Mouse (Mus musculus) cortical plate, adult 2 months (tissue): ENCODE data around the gene Cd1d1.

Source experiments
- CTCF ChIP-seq: fragments of 200-500 bp; IDR thresholded peaks from 2 replicates; pipeline ENCODE4 v1.5.1; 2011; ENCODE audit warnings: mild to moderate bottlenecking, control low read depth, low read length; ENCODE audit not compliant: insufficient read depth; ENCODE audit errors: extremely low read depth
- POLR2A ChIP-seq: fragments of 200-500 bp; IDR thresholded peaks from 2 replicates; pipeline ENCODE4 v1.6.1; 2011; ENCODE audit warnings: mild to moderate bottlenecking, low read length, control low read depth; ENCODE audit not compliant: insufficient read depth; ENCODE audit errors: extremely low read depth

- no peak for TF ChIP-seq CTCF
- no peak for TF ChIP-seq POLR2A
These were observed 38.4 kb downstream of the Cd1d1 start for GRCm38 (mm10) chr3:86960656-86961394.
